Mouse (Mus musculus): Measurements from ENCODE around the gene Abhd14b. TPM values are rescaled to one million over a fixed set of nuclear protein-coding genes. Genes with fewer than 3 reads are reported as not detected.
"Not testable (repeated sequence)": the region's sequence is repeated elsewhere in the genome, so short reads cannot be mapped to it uniquely, and the experiment has no call there.

The Abhd14b gene
- polyA plus RNA-seq, 1 experiment from 2014 or later = 4.5 TPM

DNA sequence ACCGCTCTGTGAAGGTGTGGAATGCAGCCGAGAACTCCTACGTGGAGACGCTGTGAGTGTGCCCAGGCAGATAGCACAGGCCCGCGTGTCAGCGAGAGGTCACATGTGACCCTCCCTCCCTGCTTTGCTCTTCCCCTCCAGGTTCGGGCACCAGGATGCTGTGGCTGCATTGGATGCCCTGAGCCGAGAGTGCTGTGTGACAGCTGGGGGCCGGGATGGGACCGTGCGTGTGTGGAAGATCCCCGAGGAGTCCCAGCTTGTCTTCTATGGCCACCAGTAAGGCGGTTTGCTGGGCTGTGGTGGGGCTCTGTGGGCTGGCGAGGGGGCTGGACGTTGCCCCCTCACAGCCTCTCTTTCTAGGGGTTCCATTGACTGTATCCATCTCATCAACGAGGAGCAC is 36.3 kb downstream of the Abhd14b start:
- Histone ChIP-seq H3K27ac (ENCODE audit: low read depth, low read length) (no peak overlapping the region), H3K4me3 (ENCODE audit: low read depth, low read length) (no peak overlapping the region), H3K9ac (ENCODE audit: low read length) (no peak overlapping the region), H3K27me3 (ENCODE audit: control insufficient read depth, insufficient read depth, low read length) (no peaks in the 10 kb centered on the region), H3K4me2 (no peak overlapping the region), H3K4me1 (ENCODE audit: control insufficient read depth, insufficient read depth, low read length) (no peaks in the 10 kb centered on the region), H3K9me3 (ENCODE audit: control insufficient read depth, low read length) (no peaks in the 10 kb centered on the region), H3K36me3 (ENCODE audit: control insufficient read depth, insufficient read depth, low read length) (peaks cover 19% of the 10 kb centered on the region)
- 93% methylated on average over 17 of the region's 17 CpGs for WGBS
- DNase-seq (ENCODE audit: low spot score, missing footprints) (no peak), ATAC-seq (ENCODE audit: low FRiP score) (no peak)

DNA sequence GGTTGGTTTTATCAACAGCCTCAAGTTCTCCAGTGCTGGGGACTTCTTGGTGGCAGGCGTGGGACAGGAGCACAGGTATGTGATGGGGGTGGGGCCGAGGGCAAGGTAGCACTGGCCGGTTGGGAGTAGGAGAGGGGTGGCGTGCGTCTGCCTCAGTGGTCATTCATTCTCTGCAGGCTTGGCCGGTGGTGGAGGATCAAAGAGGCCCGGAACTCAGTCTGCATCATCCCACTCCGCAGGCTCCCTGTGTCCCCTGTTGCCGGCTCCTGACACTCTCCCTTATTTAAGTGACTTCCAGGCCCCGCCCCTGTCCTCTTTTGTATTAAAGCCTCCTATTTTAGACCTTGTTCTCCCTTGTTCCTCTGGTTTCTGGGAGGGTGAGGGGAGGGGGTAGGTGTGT is 37.8 kb downstream of the Abhd14b start:
- Histone ChIP-seq H3K4me1 (ENCODE audit: control insufficient read depth, insufficient read depth, low read length) (no peaks in the 10 kb centered on the region), H3K36me3 (ENCODE audit: control insufficient read depth, insufficient read depth, low read length) (peaks cover 19% of the 10 kb centered on the region), H3K9ac (ENCODE audit: low read length) (no peak overlapping the region), H3K4me2 (no peak overlapping the region), H3K9me3 (ENCODE audit: control insufficient read depth, low read length) (no peaks in the 10 kb centered on the region), H3K27me3 (ENCODE audit: control insufficient read depth, insufficient read depth, low read length) (no peaks in the 10 kb centered on the region), H3K4me3 (ENCODE audit: low read depth, low read length) (no peak overlapping the region), H3K27ac (ENCODE audit: low read depth, low read length) (no peak overlapping the region)
- ATAC-seq (ENCODE audit: low FRiP score) = no peak
- no peak for DNase-seq (ENCODE audit: low spot score, missing footprints)
- WGBS = 80% methylated on average over 10 of the region's 10 CpGs

DNA sequence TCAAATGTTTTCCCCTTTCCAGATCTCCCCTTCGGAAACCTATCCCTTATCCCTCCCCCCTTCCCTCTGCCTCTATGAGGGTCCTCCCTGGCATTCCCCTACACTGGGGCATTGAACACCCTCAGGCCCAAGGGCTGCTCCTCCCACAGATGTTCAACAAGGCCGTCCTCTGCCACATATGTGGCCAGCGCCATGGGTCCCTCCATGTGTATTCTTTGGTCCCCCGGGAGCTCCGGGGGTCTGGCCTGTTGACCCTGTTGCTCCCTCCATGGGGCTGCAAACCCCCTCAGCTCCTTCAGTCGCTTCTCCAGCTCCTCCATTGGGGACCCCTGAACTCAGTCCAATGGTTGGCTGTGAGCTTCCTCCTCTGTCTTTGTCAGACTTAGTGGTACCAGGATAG is 40.3 kb downstream of the Abhd14b start:
- not testable (repeated sequence) for H3K9me3 ChIP-seq (ENCODE audit: control insufficient read depth, low read length); H3K27ac ChIP-seq (ENCODE audit: low read depth, low read length); H3K4me3 ChIP-seq (ENCODE audit: low read depth, low read length); DNase-seq (ENCODE audit: low spot score, missing footprints); H3K4me2 ChIP-seq; H3K27me3 ChIP-seq (ENCODE audit: control insufficient read depth, insufficient read depth, low read length); H3K9ac ChIP-seq (ENCODE audit: low read length); H3K4me1 ChIP-seq (ENCODE audit: control insufficient read depth, insufficient read depth, low read length); ATAC-seq (ENCODE audit: low FRiP score)
- H3K36me3 ChIP-seq (ENCODE audit: control insufficient read depth, insufficient read depth, low read length) = peaks cover 13% of the 10 kb centered on the region
- WGBS = 81% methylated on average over 6 of the region's 6 CpGs

DNA sequence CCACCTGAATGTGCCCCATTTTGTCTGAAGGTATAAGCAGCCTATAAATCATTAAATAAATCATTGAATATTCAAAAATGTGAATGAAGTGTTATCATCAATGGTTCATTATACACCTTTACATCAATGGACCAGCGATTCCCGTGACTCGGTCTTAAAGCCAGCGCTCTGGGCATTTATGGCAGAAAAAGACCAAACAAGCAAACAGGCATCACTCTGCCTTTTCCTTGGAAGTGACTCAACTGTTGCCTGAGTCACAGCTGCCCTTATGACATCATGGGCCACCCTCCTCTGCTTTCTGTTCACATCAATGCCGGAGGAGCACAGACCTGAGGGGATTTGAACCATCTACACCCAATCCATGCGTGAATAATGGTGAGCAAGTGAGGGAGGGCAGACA is 52.4 kb downstream of the Abhd14b start, which contains the start of gene Iqcf1:
TSS of gene Iqcf1 (plus strand) at position 301 of the 400 bp plus-strand sequence.
- no peak within 1 kb of the TSS for H3K4me2 ChIP-seq
- H3K9ac ChIP-seq (ENCODE audit: low read length) = no peak within 1 kb of the TSS
- no peak within 1 kb of the TSS for H3K4me3 ChIP-seq (ENCODE audit: low read depth, low read length)
- no peaks in the 10 kb centered on the region for H3K36me3 ChIP-seq (ENCODE audit: control insufficient read depth, insufficient read depth, low read length)
- H3K27ac ChIP-seq (ENCODE audit: low read depth, low read length) = no peak within 1 kb of the TSS
- ATAC-seq (ENCODE audit: low FRiP score) (no peak), DNase-seq (ENCODE audit: low spot score, missing footprints) (no peak)
- no peaks in the 10 kb centered on the region for H3K4me1 ChIP-seq (ENCODE audit: control insufficient read depth, insufficient read depth, low read length)
- no peaks in the 10 kb centered on the region for H3K27me3 ChIP-seq (ENCODE audit: control insufficient read depth, insufficient read depth, low read length)
- H3K9me3 ChIP-seq (ENCODE audit: control insufficient read depth, low read length) = no peaks in the 10 kb centered on the region
- WGBS = 93% methylated on average over 6 of the region's 6 CpGs

GRCm38 (mm10) chr9:106501846-106502245 is 54.6 kb downstream of the Abhd14b start:
- ATAC-seq (ENCODE audit: low FRiP score) (no peak), DNase-seq (ENCODE audit: low spot score, missing footprints) (no peak)
- no peaks in the 10 kb centered on the region for H3K36me3 ChIP-seq (ENCODE audit: control insufficient read depth, insufficient read depth, low read length)
- no peaks in the 10 kb centered on the region for H3K9me3 ChIP-seq (ENCODE audit: control insufficient read depth, low read length)
- no peak overlapping the region for H3K27ac ChIP-seq (ENCODE audit: low read depth, low read length)
- 87% methylated on average over 22 of the region's 22 CpGs for WGBS
- no peaks in the 10 kb centered on the region for H3K27me3 ChIP-seq (ENCODE audit: control insufficient read depth, insufficient read depth, low read length)
- no peak overlapping the region for H3K9ac ChIP-seq (ENCODE audit: low read length)
- no peak overlapping the region for H3K4me2 ChIP-seq
- no peak overlapping the region for H3K4me3 ChIP-seq (ENCODE audit: low read depth, low read length)
- no peaks in the 10 kb centered on the region for H3K4me1 ChIP-seq (ENCODE audit: control insufficient read depth, insufficient read depth, low read length)

Other genes with a start within 250 kb of the Abhd14b start
- 23.6 and 26.9 TPM in 2 replicates for gene Ppm1m, start 247.7 kb upstream of the Abhd14b start, polyA plus RNA-seq (2014; fragmentation: Nextera tagmentation; extraction: Ambion mirVana)
- 55.6 and 61.4 TPM in 2 replicates for gene Twf2, start 244.4 kb upstream of the Abhd14b start, polyA plus RNA-seq (2014; fragmentation: Nextera tagmentation; extraction: Ambion mirVana)
- gene Tlr9, start 224.9 kb upstream of the Abhd14b start, polyA plus RNA-seq (2014; fragmentation: Nextera tagmentation; extraction: Ambion mirVana) = 0.15 TPM in 1 of 2 replicates, not detected in the other
- gene Alas1, start 198.8 kb upstream of the Abhd14b start, polyA plus RNA-seq (2014; fragmentation: Nextera tagmentation; extraction: Ambion mirVana) = 91.0 and 91.4 TPM in 2 replicates
- 29.4 and 30.9 TPM in 2 replicates for gene Poc1a, start 166.4 kb upstream of the Abhd14b start, polyA plus RNA-seq (2014; fragmentation: Nextera tagmentation; extraction: Ambion mirVana)
- 16.1 and 17.0 TPM in 2 replicates for gene Dusp7, start 78.8 kb upstream of the Abhd14b start, polyA plus RNA-seq (2014; fragmentation: Nextera tagmentation; extraction: Ambion mirVana)
- 867 and 874 TPM in 2 replicates for gene Rpl29, start 18.0 kb upstream of the Abhd14b start, polyA plus RNA-seq (2014; fragmentation: Nextera tagmentation; extraction: Ambion mirVana)
- 29.9 and 30.4 TPM in 2 replicates for gene Acy1, start 9.1 kb upstream of the Abhd14b start, polyA plus RNA-seq (2014; fragmentation: Nextera tagmentation; extraction: Ambion mirVana)
- gene Abhd14a, start 219 bp downstream of the Abhd14b start, polyA plus RNA-seq (2014; fragmentation: Nextera tagmentation; extraction: Ambion mirVana) = 30.8 and 34.5 TPM in 2 replicates
- 219 and 256 TPM in 2 replicates for gene Pcbp4, start 5.8 kb downstream of the Abhd14b start, polyA plus RNA-seq (2014; fragmentation: Nextera tagmentation; extraction: Ambion mirVana)
- gene Gpr62, start 18.5 kb downstream of the Abhd14b start, polyA plus RNA-seq (2014; fragmentation: Nextera tagmentation; extraction: Ambion mirVana) = 0.12 and 0.23 TPM in 2 replicates
- 38.2 and 44.4 TPM in 2 replicates for gene Rrp9, start 28.5 kb downstream of the Abhd14b start, polyA plus RNA-seq (2014; fragmentation: Nextera tagmentation; extraction: Ambion mirVana)
- gene Parp3, start 29.5 kb downstream of the Abhd14b start, polyA plus RNA-seq (2014; fragmentation: Nextera tagmentation; extraction: Ambion mirVana) = 1.1 and 1.2 TPM in 2 replicates
- not detected in 2 replicates for gene Iqcf1, start 52.5 kb downstream of the Abhd14b start, polyA plus RNA-seq (2014; fragmentation: Nextera tagmentation; extraction: Ambion mirVana)
- gene Iqcf5, start 67.1 kb downstream of the Abhd14b start, polyA plus RNA-seq (2014; fragmentation: Nextera tagmentation; extraction: Ambion mirVana) = not detected in 2 replicates
- not detected in 2 replicates for gene Iqcf3, start 114.2 kb downstream of the Abhd14b start, polyA plus RNA-seq (2014; fragmentation: Nextera tagmentation; extraction: Ambion mirVana)
- not detected in 2 replicates for gene Iqcf4, start 123.5 kb downstream of the Abhd14b start, polyA plus RNA-seq (2014; fragmentation: Nextera tagmentation; extraction: Ambion mirVana)
- not detected in 2 replicates for gene Iqcf6, start 179.1 kb downstream of the Abhd14b start, polyA plus RNA-seq (2014; fragmentation: Nextera tagmentation; extraction: Ambion mirVana)
- 15.5 and 16.4 TPM in 2 replicates for gene Grm2, start 208.6 kb downstream of the Abhd14b start, polyA plus RNA-seq (2014; fragmentation: Nextera tagmentation; extraction: Ambion mirVana)
- gene Tex264, start 238.5 kb downstream of the Abhd14b start, polyA plus RNA-seq (2014; fragmentation: Nextera tagmentation; extraction: Ambion mirVana) = 24.6 and 27.1 TPM in 2 replicates